Mouse (Mus musculus) forebrain, postnatal 0 days (tissue): Measurements from ENCODE around the gene Krt222. TPM values are rescaled to one million over a fixed set of nuclear protein-coding genes. Genes with fewer than 3 reads are reported as not detected.

Experiments used
- ATAC-seq: fragments of 200-750 bp; cut with Nextera tagmentation; 2 replicates; pipeline ENCODE4 v1.8.0; 2017; ENCODE audit warnings: mild to moderate bottlenecking, moderate library complexity
- DNase-seq: peaks from one replicate; pipeline ENCODE4 v3.0.0-alpha.2; 2015
- H3K27ac ChIP-seq: fragments of 300-500 bp; sonication (generic); 2 replicates; pipeline ENCODE4 v1.5.1; 2014; ENCODE audit warnings: low read depth, mild to moderate bottlenecking, antibody characterized with exemption, low read length, moderate library complexity, mixed read lengths
- H3K27me3 ChIP-seq: fragments of 300-500 bp; sonication (generic); 2 replicates; pipeline ENCODE4 v1.6.1; 2014; ENCODE audit warnings: mild to moderate bottlenecking, low read length, mixed read lengths; ENCODE audit not compliant: insufficient read depth
- H3K36me3 ChIP-seq: fragments of 300-500 bp; sonication (generic); 2 replicates; pipeline ENCODE4 v1.6.1; 2014; ENCODE audit warnings: mild to moderate bottlenecking, moderate library complexity; ENCODE audit not compliant: insufficient read depth
- H3K4me1 ChIP-seq: fragments of 300-500 bp; sonication (generic); 2 replicates; pipeline ENCODE4 v1.6.1; 2014; ENCODE audit warnings: antibody characterized with exemption; ENCODE audit not compliant: insufficient read depth
- H3K4me2 ChIP-seq: fragments of 300-500 bp; sonication (generic); 2 replicates; pipeline ENCODE4 v1.6.1; 2014; ENCODE audit warnings: low read depth, mild to moderate bottlenecking, moderate library complexity
- H3K4me3 ChIP-seq: fragments of 300-500 bp; sonication (generic); 2 replicates; pipeline ENCODE4 v1.5.1; 2014; ENCODE audit warnings: low read depth, low read length, mixed read lengths
- H3K9ac ChIP-seq: fragments of 300-500 bp; sonication (generic); 2 replicates; pipeline ENCODE4 v1.6.1; 2014; ENCODE audit warnings: mild to moderate bottlenecking
- H3K9me3 ChIP-seq: fragments of 300-500 bp; sonication (generic); 2 replicates; pipeline ENCODE4 v1.6.1; 2016; ENCODE audit warnings: low read length
- CTCF ChIP-seq: sonication (generic); IDR thresholded peaks from 2 replicates; pipeline ENCODE4 v1.5.1; 2016; ENCODE audit warnings: antibody characterized with exemption, control low read depth, low read depth
- WGBS: fragments of 180-500 bp; shearing (Covaris S2); extraction: QIAGEN DNeasy Blood & Tissue Kit; methylation state at CpG from one replicate; pipeline ENCODE4 v1.1.7; 2014; 5-methylcytosine and 5-hydroxymethylcytosine counted together
- polyA plus RNA-seq: library from polyadenylated mRNA; unstranded; fragments of >200 nt; fragmentation: Nextera tagmentation; extraction: Ambion mirVana; gene quantifications from 2 replicates; pipeline ENCODE4 v1.2.1, GENCODE M21; 2015
- total RNA-seq: library from RNA; depleted of rRNA; stranded (reverse); fragments of >200 nt; gene quantifications from 2 replicates; pipeline ENCODE4 v1.2.3, GENCODE M21; 2014; rRNA removed

The Krt222 gene
- total RNA-seq (6.5 and 7.4 TPM in 2 replicates), polyA plus RNA-seq (4.8 and 8.7 TPM in 2 replicates)

- Histone ChIP-seq H3K27ac (peak within 1 kb of the TSS; percentile 57), H3K4me1 (no peaks in the 10 kb centered on the region)
- 6% methylated on average over 17 of the region's 17 CpGs for WGBS
Observed at GRCm38 (mm10) chr11:99243820-99244374, at the start of gene Krt222. Krt222 (minus strand) TSS chr11:99244085.

GRCm38 (mm10) chr11:99292846-99293245 lies 49.0 kb upstream of the Krt222 start:
- H3K9ac ChIP-seq: no peak overlapping the region
- DNase-seq (peak; percentile 51), ATAC-seq (no peak)
- no peak overlapping the region for H3K4me3 ChIP-seq
- peak; percentile 73 for TF ChIP-seq CTCF
- H3K4me2 ChIP-seq: no peak overlapping the region
- H3K27me3 ChIP-seq: no peaks in the 10 kb centered on the region
- H3K27ac ChIP-seq: no peak overlapping the region
- WGBS: 60% methylated on average over 5 of the region's 5 CpGs
- H3K4me1 ChIP-seq: no peaks in the 10 kb centered on the region
- H3K36me3 ChIP-seq: no peaks in the 10 kb centered on the region
- no peaks in the 10 kb centered on the region for H3K9me3 ChIP-seq

More at GRCm38 (mm10) chr11:99243820-99244374, at the start of gene Krt222:
- TF ChIP-seq CTCF: no peak
- DNase-seq: peak; percentile 43
- Histone ChIP-seq H3K4me2 (peak within 1 kb of the TSS; percentile 54), H3K4me3 (peak within 1 kb of the TSS; percentile 39), H3K9me3 (no peaks in the 10 kb centered on the region), H3K27me3 (no peaks in the 10 kb centered on the region), H3K9ac (peak within 1 kb of the TSS; percentile 53), H3K36me3 (no peaks in the 10 kb centered on the region)
- ATAC-seq: peak; percentile 40; the same call in 1 of the 2 replicates

GRCm38 (mm10) chr11:99284833-99285312 lies 41.0 kb upstream of the Krt222 start, which contains the start of gene Krt24:
Krt24 (minus strand) TSS chr11:99285262.
- Histone ChIP-seq H3K36me3 (no peaks in the 10 kb centered on the region), H3K4me2 (no peak within 1 kb of the TSS), H3K4me3 (no peak within 1 kb of the TSS), H3K9ac (no peak within 1 kb of the TSS), H3K27ac (no peak within 1 kb of the TSS), H3K27me3 (no peaks in the 10 kb centered on the region), H3K9me3 (no peaks in the 10 kb centered on the region), H3K4me1 (no peaks in the 10 kb centered on the region)
- WGBS: 57% methylated on average over 11 of the region's 11 CpGs
- ATAC-seq: no peak
- no peak for TF ChIP-seq CTCF
- DNase-seq: no peak

- Histone ChIP-seq H3K4me1 (no peaks in the 10 kb centered on the region), H3K9ac (no peak overlapping the region), H3K36me3 (no peaks in the 10 kb centered on the region), H3K4me2 (no peak overlapping the region), H3K4me3 (no peak overlapping the region), H3K27me3 (no peaks in the 10 kb centered on the region), H3K27ac (no peak overlapping the region), H3K9me3 (no peaks in the 10 kb centered on the region)
- DNase-seq (no peak), ATAC-seq (no peak)
- TF ChIP-seq CTCF: no peak
- 52% methylated on average over 5 of the region's 5 CpGs for WGBS
Observed at GRCm38 (mm10) chr11:99284011-99284410, 40.1 kb upstream of the Krt222 start.

- no peaks in the 10 kb centered on the region for H3K9me3 ChIP-seq
- H3K4me2 ChIP-seq: no peak overlapping the region
- 51% methylated on average over 4 of the region's 4 CpGs for WGBS
- no peak overlapping the region for H3K9ac ChIP-seq
- no peak overlapping the region for H3K27ac ChIP-seq
- no peaks in the 10 kb centered on the region for H3K4me1 ChIP-seq
- no peak overlapping the region for H3K4me3 ChIP-seq
- no peaks in the 10 kb centered on the region for H3K27me3 ChIP-seq
- TF ChIP-seq CTCF: no peak
- DNase-seq (no peak), ATAC-seq (no peak)
- H3K36me3 ChIP-seq: no peaks in the 10 kb centered on the region
Observed at GRCm38 (mm10) chr11:99283334-99283733, 39.4 kb upstream of the Krt222 start.

GRCm38 (mm10) chr11:99281116-99281515 lies 37.2 kb upstream of the Krt222 start:
- H3K4me1 ChIP-seq: no peaks in the 10 kb centered on the region
- no peak overlapping the region for H3K27ac ChIP-seq
- no peaks in the 10 kb centered on the region for H3K9me3 ChIP-seq
- ATAC-seq: no peak
- no peak for DNase-seq
- TF ChIP-seq CTCF: no peak
- H3K4me3 ChIP-seq: no peak overlapping the region
- H3K9ac ChIP-seq: no peak overlapping the region
- WGBS: 76% methylated on average over 9 of the region's 9 CpGs
- no peaks in the 10 kb centered on the region for H3K27me3 ChIP-seq
- no peak overlapping the region for H3K4me2 ChIP-seq
- no peaks in the 10 kb centered on the region for H3K36me3 ChIP-seq

GRCm38 (mm10) chr11:99279986-99280385 lies 36.1 kb upstream of the Krt222 start:
- H3K9me3 ChIP-seq: no peaks in the 10 kb centered on the region
- no peak overlapping the region for H3K4me2 ChIP-seq
- 73% methylated on average over 5 of the region's 5 CpGs for WGBS
- DNase-seq: no peak
- no peak for ATAC-seq
- H3K4me1 ChIP-seq: no peaks in the 10 kb centered on the region
- H3K36me3 ChIP-seq: no peaks in the 10 kb centered on the region
- no peak overlapping the region for H3K9ac ChIP-seq
- no peak for TF ChIP-seq CTCF
- no peak overlapping the region for H3K4me3 ChIP-seq
- H3K27me3 ChIP-seq: no peaks in the 10 kb centered on the region
- no peak overlapping the region for H3K27ac ChIP-seq
